16 mouse cellular contexts compared by ENCODE assay signal in genomic region chr3:126797025-126797424, GRCm38 (mm10).
"Had no signal": no experiment of that assay in that cellular context is flagged by ENCODE, and none has a peak within 500 bp of the region (broad histone marks: within the 10 kb centered on the region; RNA-seq: fewer than 3 reads in every experiment).

No protein-coding gene starts in this region.

- H3K4me1 ChIP-seq: kidney, embryonic 15.5 days; limb, embryonic 12.5 days; limb, embryonic 15.5 days had no signal

- H3K27me3 ChIP-seq: kidney, embryonic 15.5 days; limb, embryonic 12.5 days; limb, embryonic 15.5 days; megakaryocyte, embryonic 14.5 days had no signal

- H3K9ac ChIP-seq: kidney, embryonic 15.5 days; limb, embryonic 12.5 days; limb, embryonic 15.5 days had no signal

- H3K36me3 ChIP-seq: kidney, embryonic 15.5 days had no signal

- H3K4me3 ChIP-seq: kidney, embryonic 15.5 days; limb, embryonic 12.5 days; limb, embryonic 15.5 days; megakaryocyte, embryonic 14.5 days had no signal

- H3K27ac ChIP-seq: kidney, embryonic 15.5 days; limb, embryonic 12.5 days; limb, embryonic 15.5 days; macrophage had no signal

- H3K9me3 ChIP-seq: kidney, embryonic 15.5 days; limb, embryonic 12.5 days; limb, embryonic 15.5 days; megakaryocyte, embryonic 14.5 days had no signal

- H3K4me2 ChIP-seq: kidney, embryonic 15.5 days; limb, embryonic 12.5 days; limb, embryonic 15.5 days; midbrain, embryonic 11.5 days had no signal

- DNase-seq: kidney, adult 11 months; kidney, adult 8-10 months; kidney, postnatal 10 days; kidney, postnatal 36 days; left cerebral cortex, postnatal 4 days; lung, adult 2 months; lung, postnatal 14 days; midbrain, embryonic 14.5 days; thymus, adult 18-20 months; thymus, postnatal 4 days had no signal
